Mouse (Mus musculus): Measurements from ENCODE around the gene Lhx4.

Gene Lhx4

GRCm38 (mm10) chr1:155751484-155752255, at the start of gene Lhx4:
Lhx4 (minus strand) TSS chr1:155751684.
- DNase-seq, result no peak

- DNase-seq, result no peak
These were observed 46.5 kb upstream of the Lhx4 start for GRCm38 (mm10) chr1:155798000-155798399.

GRCm38 (mm10) chr1:155797425-155797824, 45.9 kb upstream of the Lhx4 start:
- no peak for DNase-seq

- no peak for DNase-seq
These were observed 45.4 kb upstream of the Lhx4 start for GRCm38 (mm10) chr1:155796757-155797405.

GRCm38 (mm10) chr1:155795791-155796233, 44.3 kb upstream of the Lhx4 start:
- DNase-seq, result no peak

- DNase-seq, result no peak
These were observed 43.4 kb upstream of the Lhx4 start for GRCm38 (mm10) chr1:155794855-155795254.

- DNase-seq, result no peak
These were observed 40.4 kb upstream of the Lhx4 start for GRCm38 (mm10) chr1:155791919-155792318.

GRCm38 (mm10) chr1:155790111-155790974, 38.9 kb upstream of the Lhx4 start:
- no peak for DNase-seq

- DNase-seq, result no peak
These were observed 34.4 kb upstream of the Lhx4 start for GRCm38 (mm10) chr1:155785886-155786285.

GRCm38 (mm10) chr1:155784343-155785205, 33.1 kb upstream of the Lhx4 start:
- DNase-seq, result peak; percentile 66

GRCm38 (mm10) chr1:155782382-155782781, 30.9 kb upstream of the Lhx4 start:
- no peak for DNase-seq

- DNase-seq, result peak; percentile 53
These were observed 26.4 kb upstream of the Lhx4 start for GRCm38 (mm10) chr1:155777641-155778625.

- DNase-seq, result no peak
These were observed 7.7 kb upstream of the Lhx4 start for GRCm38 (mm10) chr1:155759167-155759566.

GRCm38 (mm10) chr1:155758711-155759110, 7.2 kb upstream of the Lhx4 start:
- no peak for DNase-seq

GRCm38 (mm10) chr1:155757621-155758020, 6.1 kb upstream of the Lhx4 start:
- DNase-seq, result no peak

- no peak for DNase-seq
These were observed 1.9 kb upstream of the Lhx4 start for GRCm38 (mm10) chr1:155753411-155753810.

- DNase-seq, result no peak
These were observed 836 bp downstream of the Lhx4 start for GRCm38 (mm10) chr1:155750517-155751178.

GRCm38 (mm10) chr1:155747911-155748310, 3.6 kb downstream of the Lhx4 start:
- DNase-seq, result no peak

- DNase-seq, result no peak
These were observed 4.5 kb downstream of the Lhx4 start for GRCm38 (mm10) chr1:155747011-155747410.
